Mouse (Mus musculus) inflammation-experienced regulatory T-cells, adult 6 months (primary cell): Measurements from ENCODE around the gene Zfp472. TPM values are rescaled to one million over a fixed set of nuclear protein-coding genes. Genes with fewer than 3 reads are reported as not detected.
"Not testable (repeated sequence)": the region's sequence is repeated elsewhere in the genome, so short reads cannot be mapped to it uniquely, and the experiment has no call there.

Source experiments
- ATAC-seq: one replicate; pipeline ENCODE4 v1.8.0; 2017
- polyA plus RNA-seq, 3 experiments: library from polyadenylated mRNA; unstranded; fragments of 100-300 nt; shearing (Covaris generic); gene quantifications; one replicate each; pipeline ENCODE4 v1.2.1; 2017

Gene Zfp472
- polyA plus RNA-seq, 3 experiments from 2014 or later: 23.9 to 28.3 (median 25.7) TPM

DNA sequence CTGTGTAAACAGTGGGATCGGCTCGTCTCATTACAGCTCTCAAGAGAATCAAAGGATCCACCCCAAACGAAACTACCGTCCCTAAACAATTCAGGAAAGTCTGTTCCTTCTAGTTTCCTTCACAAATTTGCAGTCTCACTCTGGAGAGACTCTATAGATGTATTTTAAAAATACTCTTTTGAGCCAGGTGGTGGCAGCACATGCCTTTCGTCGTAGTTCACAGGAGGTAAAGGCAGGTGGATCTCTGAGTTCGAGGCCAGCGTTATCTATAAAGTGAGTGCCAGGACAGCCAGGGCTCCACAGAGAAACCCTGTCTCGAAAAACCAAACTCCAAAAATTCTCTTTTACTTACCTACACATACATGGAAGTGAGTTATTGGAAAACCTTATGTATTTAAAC lies 42.7 kb downstream of the Zfp472 start:
- no peak for ATAC-seq

- not testable (repeated sequence) for ATAC-seq
These were observed 54.8 kb downstream of the Zfp472 start for GRCm38 (mm10) chr17:33020434-33020833.

Other genes starting within 250 kb of the Zfp472 start
- 10 to 100 TPM; 36.0 to 59.7 (median 40.2) TPM for gene Zfp871, start 177.5 kb upstream of the Zfp472 start, polyA plus RNA-seq
- under 1 TPM in 2 of 3 experiments, not detected in 1; 0.52 to 0.62 TPM for gene Zfp811, start 155.9 kb upstream of the Zfp472 start, polyA plus RNA-seq
- 1 to 10 TPM; 5.2 to 8.0 (median 7.6) TPM for gene Zfp799, start 135.6 kb upstream of the Zfp472 start, polyA plus RNA-seq
- 10 to 100 TPM in 2 of 3 experiments, 1 to 10 TPM in 1; 9.1 to 12.9 (median 10.7) TPM for gene Zfp870, start 74.2 kb upstream of the Zfp472 start, polyA plus RNA-seq
- not detected for gene Cyp4f14, start 48.5 kb upstream of the Zfp472 start, polyA plus RNA-seq
- gene Cyp4f13, start 18.4 kb upstream of the Zfp472 start, polyA plus RNA-seq: 10 to 100 TPM; 14.5 to 83.3 (median 55.8) TPM
- 10 to 100 TPM; 14.5 to 20.2 (median 17.4) TPM for gene Zfp952, start 27.3 kb downstream of the Zfp472 start, polyA plus RNA-seq
- gene Zfp763, start 67.6 kb downstream of the Zfp472 start, polyA plus RNA-seq: 10 to 100 TPM in 1 of 3 experiments, 1 to 10 TPM in 2; 8.7 to 11.9 (median 8.9) TPM
- gene 4921501E09Rik, start 102.2 kb downstream of the Zfp472 start, polyA plus RNA-seq: not detected
- 1 to 10 TPM; 6.0 to 7.3 (median 6.3) TPM for gene Zfp563, start 123.5 kb downstream of the Zfp472 start, polyA plus RNA-seq
- not detected for gene Morc2b, start 173.9 kb downstream of the Zfp472 start, polyA plus RNA-seq
- not detected for gene Olfr55, start 202.6 kb downstream of the Zfp472 start, polyA plus RNA-seq
- gene Olfr239, start 225.5 kb downstream of the Zfp472 start, polyA plus RNA-seq: not detected